Mouse (Mus musculus) forebrain, postnatal 0 days (tissue): Measurements from ENCODE around the gene Ptgdr2. TPM values are rescaled to one million over a fixed set of nuclear protein-coding genes. Genes with fewer than 3 reads are reported as not detected.

ENCODE experiments used
- ATAC-seq: fragments of 200-750 bp; cut with Nextera tagmentation; 2 replicates; pipeline ENCODE4 v1.8.0; 2017; ENCODE audit warnings: mild to moderate bottlenecking, moderate library complexity
- DNase-seq: peaks from one replicate; pipeline ENCODE4 v3.0.0-alpha.2; 2015
- H3K27ac ChIP-seq: fragments of 300-500 bp; sonication (generic); 2 replicates; pipeline ENCODE4 v1.5.1; 2014; ENCODE audit warnings: low read depth, mild to moderate bottlenecking, antibody characterized with exemption, low read length, moderate library complexity, mixed read lengths
- H3K27me3 ChIP-seq: fragments of 300-500 bp; sonication (generic); 2 replicates; pipeline ENCODE4 v1.6.1; 2014; ENCODE audit warnings: mild to moderate bottlenecking, low read length, mixed read lengths; ENCODE audit not compliant: insufficient read depth
- H3K36me3 ChIP-seq: fragments of 300-500 bp; sonication (generic); 2 replicates; pipeline ENCODE4 v1.6.1; 2014; ENCODE audit warnings: mild to moderate bottlenecking, moderate library complexity; ENCODE audit not compliant: insufficient read depth
- H3K4me1 ChIP-seq: fragments of 300-500 bp; sonication (generic); 2 replicates; pipeline ENCODE4 v1.6.1; 2014; ENCODE audit warnings: antibody characterized with exemption; ENCODE audit not compliant: insufficient read depth
- H3K4me2 ChIP-seq: fragments of 300-500 bp; sonication (generic); 2 replicates; pipeline ENCODE4 v1.6.1; 2014; ENCODE audit warnings: low read depth, mild to moderate bottlenecking, moderate library complexity
- H3K4me3 ChIP-seq: fragments of 300-500 bp; sonication (generic); 2 replicates; pipeline ENCODE4 v1.5.1; 2014; ENCODE audit warnings: low read depth, low read length, mixed read lengths
- H3K9ac ChIP-seq: fragments of 300-500 bp; sonication (generic); 2 replicates; pipeline ENCODE4 v1.6.1; 2014; ENCODE audit warnings: mild to moderate bottlenecking
- H3K9me3 ChIP-seq: fragments of 300-500 bp; sonication (generic); 2 replicates; pipeline ENCODE4 v1.6.1; 2016; ENCODE audit warnings: low read length
- CTCF ChIP-seq: sonication (generic); IDR thresholded peaks from 2 replicates; pipeline ENCODE4 v1.5.1; 2016; ENCODE audit warnings: antibody characterized with exemption, control low read depth, low read depth
- WGBS: fragments of 180-500 bp; shearing (Covaris S2); extraction: QIAGEN DNeasy Blood & Tissue Kit; methylation state at CpG from one replicate; pipeline ENCODE4 v1.1.7; 2014; 5-methylcytosine and 5-hydroxymethylcytosine counted together
- polyA plus RNA-seq: library from polyadenylated mRNA; unstranded; fragments of >200 nt; fragmentation: Nextera tagmentation; extraction: Ambion mirVana; gene quantifications from 2 replicates; pipeline ENCODE4 v1.2.1, GENCODE M21; 2015
- total RNA-seq: library from RNA; depleted of rRNA; stranded (reverse); fragments of >200 nt; gene quantifications from 2 replicates; pipeline ENCODE4 v1.2.3, GENCODE M21; 2014

Ptgdr2 gene
- total and polyA plus RNA-seq, 2 experiments from 2014 or later = 0.10 to 0.57 TPM

GRCm38 (mm10) chr19:10901046-10901445 is 35.9 kb upstream of the Ptgdr2 start:
- H3K36me3 ChIP-seq = peaks cover 85% of the 10 kb centered on the region
- no peaks in the 10 kb centered on the region for H3K27me3 ChIP-seq
- H3K4me3 ChIP-seq = no peak overlapping the region
- H3K4me1 ChIP-seq = peaks cover 9% of the 10 kb centered on the region
- DNase-seq (no peak), ATAC-seq (no peak)
- H3K4me2 ChIP-seq = no peak overlapping the region
- H3K9ac ChIP-seq = no peak overlapping the region
- TF ChIP-seq CTCF = no peak
- no peaks in the 10 kb centered on the region for H3K9me3 ChIP-seq
- no peak overlapping the region for H3K27ac ChIP-seq
- WGBS = 97% methylated on average over 5 of the region's 5 CpGs

- no peaks in the 10 kb centered on the region for H3K9me3 ChIP-seq
- H3K4me2 ChIP-seq = no peak overlapping the region
- no peak overlapping the region for H3K27ac ChIP-seq
- no peak for TF ChIP-seq CTCF
- H3K4me1 ChIP-seq = no peaks in the 10 kb centered on the region
- H3K4me3 ChIP-seq = no peak overlapping the region
- H3K9ac ChIP-seq = no peak overlapping the region
- DNase-seq (no peak), ATAC-seq (no peak)
- H3K36me3 ChIP-seq = peaks cover 72% of the 10 kb centered on the region
- WGBS = 85% methylated on average over 5 of the region's 5 CpGs
- no peaks in the 10 kb centered on the region for H3K27me3 ChIP-seq
These were observed 32.4 kb upstream of the Ptgdr2 start for GRCm38 (mm10) chr19:10904512-10904911.

- H3K36me3 ChIP-seq = peaks cover 66% of the 10 kb centered on the region
- ATAC-seq = peak; percentile 60
- whole genome bisulfite sequencing = 60% methylated on average over 7 of the region's 7 CpGs
These were observed 31.8 kb upstream of the Ptgdr2 start for GRCm38 (mm10) chr19:10904927-10905727.

DNA sequence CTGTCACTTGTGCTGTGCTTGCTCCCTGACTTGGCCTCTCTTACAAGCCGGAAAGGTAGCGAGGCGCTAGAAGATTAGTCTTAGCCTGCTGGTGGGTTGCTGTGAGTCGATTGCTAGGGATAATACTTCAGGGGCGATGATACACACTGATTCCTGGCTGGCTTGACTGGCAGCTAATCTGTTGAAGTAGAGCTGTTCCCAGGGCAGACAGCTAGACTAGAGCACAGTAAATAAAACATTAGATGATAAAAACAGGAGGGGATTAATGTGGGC is 31.3 kb upstream of the Ptgdr2 start:
- ATAC-seq = no peak
- H3K4me2 ChIP-seq = no peak overlapping the region
- H3K4me1 ChIP-seq = no peaks in the 10 kb centered on the region
- no peak overlapping the region for H3K9ac ChIP-seq
- H3K36me3 ChIP-seq = peaks cover 60% of the 10 kb centered on the region
- H3K4me3 ChIP-seq = no peak overlapping the region
- peak overlapping the region; percentile 29; the same call in 1 of the 2 replicates for H3K27ac ChIP-seq
- WGBS = 87% methylated on average over 5 of the region's 5 CpGs
- H3K27me3 ChIP-seq = no peaks in the 10 kb centered on the region
- no peak for DNase-seq
- no peak for TF ChIP-seq CTCF
- H3K9me3 ChIP-seq = no peaks in the 10 kb centered on the region

More at GRCm38 (mm10) chr19:10904927-10905727, 31.8 kb upstream of the Ptgdr2 start:
- no peak for DNase-seq
- H3K4me2 ChIP-seq = no peak overlapping the region
- no peaks in the 10 kb centered on the region for H3K27me3 ChIP-seq
- H3K27ac ChIP-seq = no peak overlapping the region
- H3K9me3 ChIP-seq = no peaks in the 10 kb centered on the region
- TF ChIP-seq CTCF = no peak
- no peaks in the 10 kb centered on the region for H3K4me1 ChIP-seq
- no peak overlapping the region for H3K9ac ChIP-seq
- H3K4me3 ChIP-seq = no peak overlapping the region

GRCm38 (mm10) chr19:10907891-10908290 is 29.1 kb upstream of the Ptgdr2 start:
- Histone ChIP-seq H3K27me3 (no peaks in the 10 kb centered on the region), H3K9ac (no peak overlapping the region), H3K4me2 (no peak overlapping the region), H3K36me3 (peaks cover 39% of the 10 kb centered on the region), H3K9me3 (no peaks in the 10 kb centered on the region), H3K4me1 (no peaks in the 10 kb centered on the region), H3K27ac (no peak overlapping the region), H3K4me3 (no peak overlapping the region)
- ATAC-seq = peak; percentile 65
- WGBS = 61% methylated on average over 3 of the region's 3 CpGs
- TF ChIP-seq CTCF = peak; percentile 81
- DNase-seq = peak; percentile 66

GRCm38 (mm10) chr19:10909087-10909721 is 27.8 kb upstream of the Ptgdr2 start:
- H3K9me3 ChIP-seq = no peaks in the 10 kb centered on the region
- no peak overlapping the region for H3K4me3 ChIP-seq
- H3K36me3 ChIP-seq = peaks cover 26% of the 10 kb centered on the region
- no peak for DNase-seq
- no peak for ATAC-seq
- no peak overlapping the region for H3K9ac ChIP-seq
- no peaks in the 10 kb centered on the region for H3K4me1 ChIP-seq
- no peak overlapping the region for H3K27ac ChIP-seq
- no peak for TF ChIP-seq CTCF
- H3K4me2 ChIP-seq = no peak overlapping the region
- no peaks in the 10 kb centered on the region for H3K27me3 ChIP-seq
- 83% methylated on average over 6 of the region's 6 CpGs for WGBS

- H3K27me3 ChIP-seq = no peaks in the 10 kb centered on the region
- no peak overlapping the region for H3K4me3 ChIP-seq
- H3K4me2 ChIP-seq = no peak overlapping the region
- no peaks in the 10 kb centered on the region for H3K9me3 ChIP-seq
- H3K27ac ChIP-seq = no peak overlapping the region
- 79% methylated on average over 7 of the region's 7 CpGs for WGBS
- no peaks in the 10 kb centered on the region for H3K36me3 ChIP-seq
- H3K9ac ChIP-seq = no peak overlapping the region
- no peak for ATAC-seq
- no peak for DNase-seq
- no peak for TF ChIP-seq CTCF
- no peaks in the 10 kb centered on the region for H3K4me1 ChIP-seq
These were observed 22.7 kb upstream of the Ptgdr2 start for GRCm38 (mm10) chr19:10914291-10914690.
